Mouse (Mus musculus): ENCODE measurements around the gene H2al1m. TPM values are rescaled to one million over a fixed set of nuclear protein-coding genes. Genes with fewer than 3 reads are reported as not detected.
"Not testable (repeated sequence)": the region's sequence is repeated elsewhere in the genome, so short reads cannot be mapped to it uniquely, and the experiment has no call there.

H2al1m gene
- polyA plus RNA-seq, 1 experiment from 2014 or later, result not detected

GRCm38 (mm10) chrX:9327954-9328353 lies 44.4 kb downstream of the H2al1m start:
- not testable (repeated sequence) for DNase-seq (ENCODE audit: low spot score)

- DNase-seq (ENCODE audit: low spot score), result not testable (repeated sequence)
Measured at GRCm38 (mm10) chrX:9332366-9332962, 48.9 kb downstream of the H2al1m start.

- not testable (repeated sequence) for DNase-seq (ENCODE audit: low spot score)
Measured at GRCm38 (mm10) chrX:9333035-9333434, 49.5 kb downstream of the H2al1m start.

Other genes with a start within 250 kb of the H2al1m start
- gene Fthl17f, start 220.7 kb upstream of the H2al1m start, polyA plus RNA-seq (2015; fragmentation: Nextera tagmentation; extraction: Ambion mirVana), result not detected in 2 replicates
- gene 4930402K13Rik, start 179.2 kb upstream of the H2al1m start, polyA plus RNA-seq (2015; fragmentation: Nextera tagmentation; extraction: Ambion mirVana), result not detected in 2 replicates
- gene Lancl3, start 83.9 kb upstream of the H2al1m start, polyA plus RNA-seq (2015; fragmentation: Nextera tagmentation; extraction: Ambion mirVana), result 0.37 and 0.88 TPM in 2 replicates
- not detected in 2 replicates for gene Gm14862, start 26.9 kb upstream of the H2al1m start, polyA plus RNA-seq (2015; fragmentation: Nextera tagmentation; extraction: Ambion mirVana)
- gene Xk, start 11.0 kb upstream of the H2al1m start, polyA plus RNA-seq (2015; fragmentation: Nextera tagmentation; extraction: Ambion mirVana), result 0.69 and 0.78 TPM in 2 replicates
- gene H2al1k, start 66.9 kb downstream of the H2al1m start, polyA plus RNA-seq (2015; fragmentation: Nextera tagmentation; extraction: Ambion mirVana), result not detected in 2 replicates
- 3.5 and 4.3 TPM in 2 replicates for gene Cybb, start 204.0 kb downstream of the H2al1m start, polyA plus RNA-seq (2015; fragmentation: Nextera tagmentation; extraction: Ambion mirVana)